Mouse (Mus musculus): ENCODE measurements around the gene Tmem59.

DNA sequence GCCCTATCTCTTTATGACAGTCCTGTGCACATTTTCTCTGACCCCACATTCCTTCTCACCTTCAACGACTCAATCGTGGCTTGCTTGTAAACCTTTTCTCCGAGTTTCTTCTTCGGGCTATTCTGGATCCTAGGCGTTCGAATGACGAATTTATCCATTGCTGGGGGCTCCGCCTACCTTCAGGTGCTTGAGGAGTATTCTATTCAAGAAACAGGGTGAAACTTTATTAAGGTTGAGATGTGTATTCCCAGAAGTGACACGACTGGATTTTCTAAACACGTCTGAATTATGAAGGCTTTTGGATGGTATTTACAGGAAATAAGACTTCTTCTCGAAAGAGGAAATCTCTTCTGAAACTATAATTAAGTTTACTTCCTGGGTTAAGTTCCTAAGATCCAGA, 693 bp upstream of the Tmem59 start:
- TF ChIP-seq CTCF (IDR thresholded peaks at IDR 0.05; ENCODE audit: low read depth, low read length): no peak
- no peak for TF ChIP-seq POLR2A (IDR thresholded peaks at IDR 0.05; ENCODE audit: extremely low read depth, insufficient read depth, low read length)
